Mouse (Mus musculus) neural tube, embryonic 13.5 days (tissue): Measurements from ENCODE around the gene Car15. TPM values are rescaled to one million over a fixed set of nuclear protein-coding genes. Genes with fewer than 3 reads are reported as not detected.

Experiments used
- ATAC-seq: fragments of 200-750 bp; cut with Nextera tagmentation; 2 replicates; pipeline ENCODE4 v1.8.0; 2017; ENCODE audit warnings: low read depth, mild to moderate bottlenecking, moderate TSS enrichment, moderate library complexity
- H3K27ac ChIP-seq: fragments of 300-500 bp; sonication (generic); replicated peaks from 2 replicates; pipeline ENCODE4 v1.5.1; 2015; ENCODE audit warnings: moderate library complexity, mild to moderate bottlenecking, inconsistent platforms
- H3K27me3 ChIP-seq: fragments of 300-500 bp; sonication (generic); 2 replicates; pipeline ENCODE4 v1.6.1; 2015; ENCODE audit warnings: mild to moderate bottlenecking, inconsistent platforms
- H3K36me3 ChIP-seq: fragments of 300-500 bp; sonication (generic); 2 replicates; pipeline ENCODE4 v1.6.1; 2015; ENCODE audit warnings: mild to moderate bottlenecking, inconsistent platforms
- H3K4me1 ChIP-seq: fragments of 300-500 bp; sonication (generic); replicated peaks from 2 replicates; pipeline ENCODE4 v1.6.1; 2015; ENCODE audit warnings: inconsistent platforms
- H3K4me2 ChIP-seq: fragments of 300-500 bp; sonication (generic); 2 replicates; pipeline ENCODE4 v1.6.1; 2015; ENCODE audit warnings: inconsistent platforms, mild to moderate bottlenecking, moderate library complexity
- H3K4me3 ChIP-seq: fragments of 300-500 bp; sonication (generic); 2 replicates; pipeline ENCODE4 v1.5.1; 2015; ENCODE audit warnings: mild to moderate bottlenecking, inconsistent platforms
- H3K9ac ChIP-seq: fragments of 300-500 bp; sonication (generic); 2 replicates; pipeline ENCODE4 v1.6.1; 2015; ENCODE audit warnings: moderate library complexity, mild to moderate bottlenecking, inconsistent platforms
- H3K9me3 ChIP-seq: fragments of 300-500 bp; sonication (generic); 2 replicates; pipeline ENCODE4 v1.6.1; 2016; ENCODE audit warnings: inconsistent platforms
- WGBS: fragments of 180-500 bp; shearing (Covaris S2); methylation state at CpG from one replicate; pipeline ENCODE4 v1.1.7; 2015; 5-methylcytosine and 5-hydroxymethylcytosine counted together
- polyA plus RNA-seq: library from polyadenylated mRNA; unstranded; fragments of >200 nt; fragmentation: Nextera tagmentation; extraction: Ambion mirVana; gene quantifications from 2 replicates; pipeline ENCODE4 v1.2.1, GENCODE M21; 2015

Car15 gene
- polyA plus RNA-seq, 1 experiment from 2014 or later = 5.8 TPM

DNA sequence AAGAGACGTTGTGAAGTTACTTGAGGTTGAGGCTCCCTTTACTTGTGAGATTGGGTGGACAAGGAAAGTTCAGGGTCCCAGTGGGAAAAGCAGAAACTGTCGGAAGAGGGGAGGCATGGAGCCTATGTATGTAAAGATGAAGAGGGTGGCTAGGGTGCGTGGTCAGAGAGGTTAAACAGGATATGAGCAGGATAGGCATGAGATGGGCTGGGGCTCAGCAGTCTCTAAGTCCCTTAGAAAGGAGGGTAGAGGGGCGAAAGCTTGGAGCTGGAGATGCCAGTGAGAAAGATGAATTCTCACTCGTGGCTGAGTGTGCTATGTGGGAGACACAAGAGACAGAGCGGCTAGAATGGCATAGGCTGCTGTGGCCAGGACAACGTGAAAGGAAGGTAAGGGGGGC is 5.3 kb downstream of the Car15 start, which contains the start of gene B830017H08Rik:
B830017H08Rik (plus strand) TSS at position 301 of the 400 bp plus-strand sequence.
- H3K36me3 ChIP-seq = no peaks in the 10 kb centered on the region
- 22% methylated on average over 7 of the region's 7 CpGs for WGBS
- H3K9me3 ChIP-seq = no peaks in the 10 kb centered on the region
- H3K27me3 ChIP-seq = peaks cover 85% of the 10 kb centered on the region
- H3K4me2 ChIP-seq = peak within 1 kb of the TSS; percentile 73
- peak within 1 kb of the TSS; percentile 51 for H3K4me3 ChIP-seq
- peaks cover 37% of the 10 kb centered on the region for H3K4me1 ChIP-seq
- H3K9ac ChIP-seq = peak within 1 kb of the TSS; percentile 79
- H3K27ac ChIP-seq = peak within 1 kb of the TSS; percentile 90
- ATAC-seq = 0 out of 2 replicates have a peak, but pooled peaks have one; percentile 6

DNA sequence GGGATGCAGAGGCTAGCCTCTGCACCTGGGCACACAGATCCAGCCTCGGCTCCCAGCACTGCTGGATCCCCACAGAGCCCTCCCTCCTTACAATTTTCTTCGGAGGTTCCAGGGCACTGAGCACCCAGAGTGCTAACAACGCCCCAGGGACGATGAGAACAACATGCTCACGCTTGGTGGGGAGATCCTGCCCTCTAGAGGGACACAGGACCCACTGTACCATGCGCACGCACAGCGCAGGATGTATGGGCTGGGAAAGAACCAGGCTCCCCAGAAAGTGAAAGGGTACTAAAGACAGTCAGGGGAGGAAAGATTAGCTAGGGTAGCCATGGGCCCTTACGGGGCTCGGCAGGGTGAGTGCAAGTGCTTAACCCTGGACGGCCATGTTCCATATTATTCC is 6.4 kb downstream of the Car15 start:
- no peak overlapping the region for H3K4me3 ChIP-seq
- no peaks in the 10 kb centered on the region for H3K36me3 ChIP-seq
- no peak overlapping the region for H3K27ac ChIP-seq
- no peak overlapping the region for H3K4me2 ChIP-seq
- 13% methylated on average over 11 of the region's 11 CpGs for WGBS
- ATAC-seq = no peak
- no peaks in the 10 kb centered on the region for H3K9me3 ChIP-seq
- H3K27me3 ChIP-seq = peaks cover 74% of the 10 kb centered on the region
- peaks cover 37% of the 10 kb centered on the region for H3K4me1 ChIP-seq
- no peak overlapping the region for H3K9ac ChIP-seq

DNA sequence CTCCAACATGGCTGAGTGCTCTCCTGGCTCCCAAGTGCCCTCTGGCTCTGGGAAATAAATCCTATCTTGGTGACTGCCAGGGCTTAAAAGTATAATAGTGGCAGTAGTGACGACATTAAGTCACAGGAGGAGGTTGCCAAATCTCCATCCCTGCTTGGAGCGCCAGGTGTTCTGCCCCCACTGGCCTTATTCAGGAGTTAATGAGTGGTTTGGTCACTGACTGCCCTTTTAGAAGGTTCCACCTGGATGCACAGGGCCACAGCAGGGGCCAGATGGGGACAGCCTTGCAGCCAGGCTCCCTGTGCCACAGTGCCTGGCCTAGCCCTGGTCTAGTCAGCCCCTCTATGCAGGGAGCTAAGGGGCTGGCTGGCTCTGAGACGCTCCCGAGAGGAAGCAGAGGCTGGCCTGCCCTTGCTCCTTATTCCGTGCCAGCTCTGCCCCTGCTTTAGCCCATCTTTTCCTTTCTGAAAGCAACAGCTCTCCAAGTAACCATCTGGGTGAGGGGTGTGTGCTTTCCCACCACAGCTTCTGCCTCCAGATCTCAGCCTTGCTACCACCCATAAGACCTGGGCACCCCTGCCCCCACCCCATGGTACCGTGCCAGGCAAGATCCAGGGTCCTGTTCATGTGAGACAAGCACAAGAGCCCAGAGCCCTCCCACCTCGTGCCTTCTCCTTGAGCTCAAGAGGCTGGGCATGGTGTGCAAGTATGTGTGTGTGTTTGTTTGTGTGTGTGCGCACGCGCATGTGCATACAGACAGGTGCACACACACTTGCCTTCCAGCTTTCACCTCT is 7.6 kb downstream of the Car15 start:
- no peaks in the 10 kb centered on the region for H3K36me3 ChIP-seq
- H3K9me3 ChIP-seq = no peaks in the 10 kb centered on the region
- no peak overlapping the region for H3K4me2 ChIP-seq
- H3K9ac ChIP-seq = no peak overlapping the region
- ATAC-seq = no peak
- no peak overlapping the region for H3K27ac ChIP-seq
- H3K4me1 ChIP-seq = peaks cover 34% of the 10 kb centered on the region
- H3K27me3 ChIP-seq = peaks cover 62% of the 10 kb centered on the region
- WGBS = 71% methylated on average over 10 of the region's 10 CpGs
- H3K4me3 ChIP-seq = no peak overlapping the region

DNA sequence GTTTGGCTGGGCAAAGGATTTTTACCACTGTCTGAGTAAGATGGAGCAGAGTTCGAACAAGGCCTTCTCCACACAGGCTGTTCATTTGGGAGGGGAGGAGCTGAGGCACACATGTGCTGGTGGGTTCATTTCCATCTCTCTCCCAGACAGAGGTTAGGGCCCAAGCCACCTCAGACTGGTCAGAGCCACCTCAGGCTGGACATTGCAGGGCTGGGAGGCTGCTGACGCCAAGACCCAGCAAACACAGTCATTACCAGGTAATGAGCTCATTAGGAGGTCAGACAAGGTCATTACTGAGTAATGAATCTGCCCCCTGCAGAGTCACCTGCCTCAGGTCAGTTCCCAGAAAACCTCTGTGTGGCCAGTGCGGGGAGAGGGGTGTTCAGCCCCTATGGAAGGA is 9.3 kb downstream of the Car15 start:
- WGBS = 73% methylated on average over 3 of the region's 3 CpGs
- Histone ChIP-seq H3K9me3 (no peaks in the 10 kb centered on the region), H3K4me1 (peaks cover 17% of the 10 kb centered on the region), H3K27me3 (peaks cover 50% of the 10 kb centered on the region), H3K4me2 (no peak overlapping the region), H3K4me3 (no peak overlapping the region), H3K36me3 (no peaks in the 10 kb centered on the region), H3K9ac (no peak overlapping the region), H3K27ac (no peak overlapping the region)
- no peak for ATAC-seq

DNA sequence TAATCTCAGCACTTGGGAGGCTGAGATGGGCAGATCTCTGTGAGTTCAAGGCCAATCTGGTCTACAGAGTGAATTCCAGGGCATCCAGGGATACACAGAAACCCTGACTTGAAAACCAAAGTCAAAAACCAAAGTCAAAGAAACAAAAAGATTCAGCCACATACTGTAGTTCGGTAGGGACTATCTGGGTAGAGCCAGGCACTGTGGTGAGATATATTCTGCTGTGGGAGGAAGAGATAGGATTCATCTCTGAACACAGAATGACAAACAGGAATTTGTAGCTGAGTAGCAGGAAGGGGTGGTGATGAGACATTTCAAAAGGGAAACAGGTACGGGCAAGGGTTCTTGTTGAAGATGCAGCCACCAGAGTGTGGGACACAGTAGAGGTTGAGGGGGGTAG is 9.9 kb downstream of the Car15 start:
- 85% methylated on average over 2 of the region's 2 CpGs for WGBS
- ATAC-seq = no peak
- no peak overlapping the region for H3K4me2 ChIP-seq

DNA sequence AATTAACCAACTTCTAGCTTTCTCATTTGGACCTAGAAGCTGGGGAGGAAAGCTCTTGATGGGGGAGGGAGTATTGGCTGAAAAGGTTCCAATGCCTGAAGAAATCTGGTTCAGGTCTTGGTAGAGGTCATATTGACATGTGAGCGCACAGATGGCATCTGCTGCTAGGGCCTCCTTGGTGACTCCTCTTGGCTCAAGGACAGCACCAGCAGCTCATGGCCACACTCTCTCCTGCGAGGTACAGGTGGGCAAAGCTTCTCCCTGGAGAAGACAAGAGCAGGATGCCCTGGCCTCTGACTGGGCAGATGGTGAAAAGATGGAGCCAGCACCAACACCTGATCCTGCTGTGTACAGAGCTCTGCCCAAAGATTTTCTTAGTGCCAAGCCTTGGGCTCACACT is 11.7 kb downstream of the Car15 start:
- Histone ChIP-seq H3K9me3 (no peaks in the 10 kb centered on the region), H3K27me3 (peaks cover 32% of the 10 kb centered on the region), H3K4me3 (no peak overlapping the region), H3K9ac (no peak overlapping the region), H3K4me1 (0 out of 2 replicates have a peak, but pooled peaks cover 3% of the 10 kb centered on the region), H3K4me2 (no peak overlapping the region), H3K27ac (no peak overlapping the region), H3K36me3 (no peaks in the 10 kb centered on the region)
- 78% methylated on average over 2 of the region's 2 CpGs for WGBS
- ATAC-seq = no peak

More for the DNA sequence above, 9.9 kb downstream of the Car15 start:
- Histone ChIP-seq H3K9ac (no peak overlapping the region), H3K27ac (no peak overlapping the region), H3K36me3 (no peaks in the 10 kb centered on the region), H3K4me1 (peaks cover 13% of the 10 kb centered on the region), H3K27me3 (peaks cover 45% of the 10 kb centered on the region), H3K9me3 (no peaks in the 10 kb centered on the region), H3K4me3 (no peak overlapping the region)

DNA sequence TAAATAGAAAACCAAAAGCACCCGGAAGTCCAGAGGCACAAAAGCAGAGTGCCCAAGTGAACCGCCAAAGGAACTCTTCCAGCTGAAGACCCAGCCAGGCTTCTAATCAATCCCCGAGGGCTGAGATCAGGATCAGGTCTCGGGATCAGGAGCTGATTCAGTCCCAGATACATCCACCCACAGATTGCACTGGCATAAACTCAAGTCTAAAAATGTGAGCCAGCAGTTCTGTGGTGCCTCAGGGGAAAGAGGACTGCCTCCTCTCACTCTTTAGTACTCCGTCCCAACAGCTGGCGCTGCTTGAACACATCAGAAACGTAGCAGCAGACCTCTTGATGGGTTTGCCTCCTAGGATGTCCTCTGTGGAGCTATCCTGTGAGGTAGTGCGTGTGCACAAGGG is 21.6 kb downstream of the Car15 start:
- H3K4me3 ChIP-seq = no peak overlapping the region
- ATAC-seq = no peak
- H3K4me1 ChIP-seq = peaks cover 16% of the 10 kb centered on the region
- peaks cover 43% of the 10 kb centered on the region for H3K27me3 ChIP-seq
- H3K9me3 ChIP-seq = no peaks in the 10 kb centered on the region
- H3K36me3 ChIP-seq = no peaks in the 10 kb centered on the region
- H3K4me2 ChIP-seq = no peak overlapping the region
- H3K27ac ChIP-seq = no peak overlapping the region
- 79% methylated on average over 8 of the region's 8 CpGs for WGBS
- H3K9ac ChIP-seq = peak overlapping the region; percentile 76

DNA sequence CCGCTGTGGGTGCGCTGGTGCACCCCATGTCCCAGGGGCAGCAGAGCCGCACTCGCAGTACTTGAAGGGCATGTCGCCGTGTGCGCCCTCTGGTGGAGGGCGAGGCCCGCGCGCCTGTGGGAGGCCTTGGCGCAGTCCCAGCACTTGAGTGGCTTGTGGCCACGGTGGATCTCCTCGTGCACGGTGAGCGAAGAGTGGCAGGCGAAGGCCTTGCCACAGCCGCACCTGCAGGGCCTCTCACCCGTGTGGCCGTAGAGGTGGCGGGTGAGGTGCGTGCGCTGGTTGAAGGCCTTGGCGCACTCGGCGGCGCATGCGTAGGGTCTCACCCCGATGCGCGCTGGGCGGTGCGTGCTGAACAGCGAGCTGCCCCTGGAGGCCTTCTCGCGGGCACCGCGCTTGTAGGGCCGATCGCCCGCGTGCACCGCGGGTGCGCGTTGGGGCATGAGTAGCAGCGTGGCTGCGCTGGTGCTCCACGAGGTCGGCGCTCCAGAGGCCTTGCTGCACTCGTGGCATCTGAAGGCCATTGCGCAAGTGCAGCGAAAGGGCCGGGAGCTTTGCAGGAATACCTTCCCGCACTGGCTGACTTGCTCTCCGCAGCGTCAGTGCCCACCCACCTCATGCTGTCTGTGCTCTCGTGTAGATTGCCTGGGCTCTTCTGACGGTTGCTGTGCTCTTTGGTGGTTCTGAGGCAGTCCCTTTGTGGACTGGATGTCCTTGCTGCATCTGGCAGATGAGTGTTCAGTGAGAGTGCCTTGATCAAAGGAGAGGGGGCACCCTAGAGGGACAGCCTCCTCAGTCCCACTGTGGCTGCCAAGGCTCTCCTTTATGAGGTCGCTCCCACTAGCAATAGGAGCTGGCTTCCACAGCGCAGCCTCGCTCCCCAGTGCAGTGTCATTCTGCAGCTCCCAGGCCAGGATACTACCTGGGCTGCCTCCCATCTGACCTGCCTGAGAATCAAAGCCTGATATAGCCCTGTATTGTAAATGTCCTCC is 22.5 kb downstream of the Car15 start:
- peak; percentile 87 for ATAC-seq
- H3K4me1 ChIP-seq = peaks cover 16% of the 10 kb centered on the region
- 1% methylated on average over 63 of the region's 63 CpGs for WGBS
- no peaks in the 10 kb centered on the region for H3K36me3 ChIP-seq
- H3K9ac ChIP-seq = peak overlapping the region; percentile 76
- H3K4me3 ChIP-seq = peak overlapping the region; percentile 48
- peak overlapping the region; percentile 61 for H3K27ac ChIP-seq
- H3K9me3 ChIP-seq = no peaks in the 10 kb centered on the region
- H3K27me3 ChIP-seq = peaks cover 45% of the 10 kb centered on the region
- H3K4me2 ChIP-seq = peak overlapping the region; percentile 74

DNA sequence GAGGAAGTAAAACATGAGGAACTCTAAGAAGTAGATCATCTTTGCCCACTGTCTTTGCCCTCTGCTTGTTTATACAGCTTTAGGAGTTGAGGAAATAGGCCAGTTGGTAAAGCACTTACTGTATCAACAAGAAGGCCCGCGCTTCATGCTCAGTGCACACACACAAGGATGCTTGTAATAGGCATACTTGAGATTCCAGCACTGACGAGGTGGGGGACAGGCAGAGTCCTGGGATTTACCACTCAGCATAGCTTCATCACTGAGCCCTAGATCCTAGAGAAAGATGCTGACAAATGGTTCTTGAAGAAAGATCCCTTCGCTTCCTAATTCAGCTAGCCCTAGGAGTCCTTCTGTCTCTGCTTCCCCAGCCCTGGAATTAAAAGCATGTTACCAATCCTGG is 25.0 kb downstream of the Car15 start:
- no peak for ATAC-seq
- no peak overlapping the region for H3K4me3 ChIP-seq
- WGBS = 62% methylated on average over 4 of the region's 4 CpGs
- H3K4me1 ChIP-seq = peaks cover 30% of the 10 kb centered on the region
- no peaks in the 10 kb centered on the region for H3K36me3 ChIP-seq
- H3K27me3 ChIP-seq = peaks cover 61% of the 10 kb centered on the region
- no peak overlapping the region for H3K27ac ChIP-seq
- no peak overlapping the region for H3K9ac ChIP-seq
- H3K9me3 ChIP-seq = no peaks in the 10 kb centered on the region
- H3K4me2 ChIP-seq = no peak overlapping the region

DNA sequence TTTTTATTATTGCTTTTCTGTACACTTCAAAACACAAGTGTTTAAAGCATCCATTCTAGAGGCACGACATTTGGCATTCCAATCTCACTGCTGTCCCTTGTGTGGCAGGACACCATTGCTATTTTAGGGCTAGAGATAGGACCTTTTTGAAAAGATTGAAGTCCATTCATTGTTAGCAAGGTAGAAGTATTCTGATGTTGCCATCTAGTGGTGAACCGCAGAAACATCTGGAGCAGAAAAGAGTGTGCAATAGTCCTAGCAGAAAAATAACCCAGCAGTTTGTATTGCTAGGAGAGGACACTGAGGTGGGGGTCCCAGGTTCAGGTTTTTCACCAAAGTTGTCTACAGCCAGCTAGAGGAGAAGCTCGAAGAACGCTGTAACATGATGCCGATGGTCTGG is 26.0 kb downstream of the Car15 start:
- Histone ChIP-seq H3K9ac (no peak overlapping the region), H3K4me1 (peaks cover 36% of the 10 kb centered on the region), H3K9me3 (no peaks in the 10 kb centered on the region), H3K27ac (no peak overlapping the region), H3K36me3 (no peaks in the 10 kb centered on the region), H3K27me3 (peaks cover 56% of the 10 kb centered on the region), H3K4me2 (no peak overlapping the region), H3K4me3 (no peak overlapping the region)
- ATAC-seq = no peak
- WGBS = 3% methylated on average over 5 of the region's 5 CpGs

DNA sequence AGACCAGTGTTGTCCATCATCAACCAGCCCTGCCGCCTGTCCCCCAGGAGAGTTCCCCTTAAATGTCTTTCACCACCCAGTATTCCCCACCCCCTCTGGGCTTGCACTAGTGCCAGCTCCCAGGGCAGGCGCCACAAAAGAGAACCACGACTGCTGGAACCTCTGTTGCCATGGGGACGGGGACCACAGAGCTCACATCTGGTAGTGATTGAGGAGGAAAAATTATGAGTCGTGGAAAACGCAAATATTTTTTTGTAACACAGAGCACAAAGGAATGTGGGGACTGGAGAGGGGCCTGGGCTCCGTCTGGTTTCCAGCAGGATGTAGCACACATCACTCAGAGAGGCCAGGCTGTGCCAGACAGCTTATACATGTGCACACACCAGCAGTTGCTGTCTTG is 28.5 kb downstream of the Car15 start:
- Histone ChIP-seq H3K36me3 (no peaks in the 10 kb centered on the region), H3K4me2 (no peak overlapping the region), H3K4me3 (no peak overlapping the region), H3K27me3 (peaks cover 63% of the 10 kb centered on the region), H3K9ac (peak overlapping the region; percentile 34; the same call in 1 of the 2 replicates), H3K27ac (peak overlapping the region; percentile 56), H3K4me1 (peaks cover 40% of the 10 kb centered on the region), H3K9me3 (no peaks in the 10 kb centered on the region)
- ATAC-seq = no peak
- 20% methylated on average over 7 of the region's 7 CpGs for WGBS

DNA sequence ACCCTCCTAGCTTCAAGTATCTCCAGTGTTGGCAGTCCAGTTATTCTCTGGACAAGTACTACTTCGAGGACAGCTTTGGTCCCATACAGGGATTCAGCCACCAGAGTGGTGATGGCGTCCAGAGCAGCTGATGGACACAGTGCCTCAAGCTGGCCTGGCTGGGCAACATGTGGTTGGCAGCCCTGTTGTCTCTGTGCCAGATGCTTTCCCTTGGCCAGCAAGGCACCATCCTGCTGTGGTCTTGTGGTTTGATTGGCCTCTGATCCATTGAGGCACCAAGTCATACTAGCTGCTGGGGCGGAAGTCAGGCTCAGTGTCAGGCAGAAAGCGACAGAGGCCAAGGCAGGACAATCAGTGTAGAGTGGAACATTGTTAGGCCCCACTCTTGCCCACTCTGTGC is 29.0 kb downstream of the Car15 start:
- no peaks in the 10 kb centered on the region for H3K36me3 ChIP-seq
- H3K27ac ChIP-seq = peak overlapping the region; percentile 56
- no peak overlapping the region for H3K4me3 ChIP-seq
- no peaks in the 10 kb centered on the region for H3K9me3 ChIP-seq
- no peak for ATAC-seq
- H3K4me2 ChIP-seq = no peak overlapping the region
- WGBS = 81% methylated on average over 4 of the region's 4 CpGs
- peaks cover 45% of the 10 kb centered on the region for H3K4me1 ChIP-seq
- peaks cover 64% of the 10 kb centered on the region for H3K27me3 ChIP-seq
- H3K9ac ChIP-seq = 0 out of 2 replicates have a peak overlapping the region, but pooled peaks have one; percentile 34
